Mouse (Mus musculus) liver, postnatal 0 days (tissue): ENCODE data around the gene 3110082I17Rik.

Experiments
- CTCF ChIP-seq: sonication (generic); IDR thresholded peaks from 2 replicates; pipeline ENCODE4 v1.5.1; 2016; ENCODE audit warnings: antibody characterized with exemption, low read depth
- EP300 ChIP-seq: IDR thresholded peaks from 2 replicates; pipeline ENCODE4 v1.6.1; 2016; ENCODE audit warnings: antibody characterized with exemption, low read depth, mild to moderate bottlenecking

- TF ChIP-seq CTCF, result no peak
- TF ChIP-seq EP300, result no peak
Observed at GRCm38 (mm10) chr5:139402106-139402505, 58.2 kb downstream of the 3110082I17Rik start.
